Mouse (Mus musculus): ENCODE measurements around the gene Tsacc.
"Not testable (repeated sequence)": the region's sequence is repeated elsewhere in the genome, so short reads cannot be mapped to it uniquely, and the experiment has no call there.

Gene Tsacc

GRCm38 (mm10) chr3:88296110-88296560, 664 bp downstream of the Tsacc start:
- H3K36me3 ChIP-seq (ENCODE audit: control insufficient read depth, insufficient read depth, low read length, poor library complexity, severe bottlenecking), result peaks cover 11% of the 10 kb centered on the region
- H3K27me3 ChIP-seq (ENCODE audit: control insufficient read depth, insufficient read depth, low read length, poor library complexity, severe bottlenecking), result no peaks in the 10 kb centered on the region
- DNase-seq (ENCODE audit: low read depth, low spot score), result no peak

GRCm38 (mm10) chr3:88295272-88295671, 1.5 kb downstream of the Tsacc start:
- not testable (repeated sequence) for H3K27me3 ChIP-seq (ENCODE audit: control insufficient read depth, insufficient read depth, low read length, poor library complexity, severe bottlenecking); DNase-seq (ENCODE audit: low read depth, low spot score); H3K36me3 ChIP-seq (ENCODE audit: control insufficient read depth, insufficient read depth, low read length, poor library complexity, severe bottlenecking)

- DNase-seq (ENCODE audit: low read depth, low spot score), result peak; percentile 46
- Histone ChIP-seq H3K27me3 (ENCODE audit: control insufficient read depth, insufficient read depth, low read length, poor library complexity, severe bottlenecking) (no peaks in the 10 kb centered on the region), H3K36me3 (ENCODE audit: control insufficient read depth, insufficient read depth, low read length, poor library complexity, severe bottlenecking) (no peaks in the 10 kb centered on the region)
These were observed 4.8 kb downstream of the Tsacc start for GRCm38 (mm10) chr3:88291970-88292369.

GRCm38 (mm10) chr3:88288133-88288713, 8.6 kb downstream of the Tsacc start:
- H3K27me3 ChIP-seq (ENCODE audit: control insufficient read depth, insufficient read depth, low read length, poor library complexity, severe bottlenecking); H3K36me3 ChIP-seq (ENCODE audit: control insufficient read depth, insufficient read depth, low read length, poor library complexity, severe bottlenecking); DNase-seq (ENCODE audit: low read depth, low spot score): not testable (repeated sequence)

- H3K36me3 ChIP-seq (ENCODE audit: control insufficient read depth, insufficient read depth, low read length, poor library complexity, severe bottlenecking), result no peaks in the 10 kb centered on the region
- no peaks in the 10 kb centered on the region for H3K27me3 ChIP-seq (ENCODE audit: control insufficient read depth, insufficient read depth, low read length, poor library complexity, severe bottlenecking)
- DNase-seq (ENCODE audit: low read depth, low spot score), result no peak
These were observed 9.7 kb downstream of the Tsacc start, which contains the start of gene Gm38392 for GRCm38 (mm10) chr3:88287110-88287509. Gene Gm38392, minus strand, starts transcription at chr3:88287210.

GRCm38 (mm10) chr3:88285565-88285895, 11.3 kb downstream of the Tsacc start:
- not testable (repeated sequence) for H3K27me3 ChIP-seq (ENCODE audit: control insufficient read depth, insufficient read depth, low read length, poor library complexity, severe bottlenecking); DNase-seq (ENCODE audit: low read depth, low spot score); H3K36me3 ChIP-seq (ENCODE audit: control insufficient read depth, insufficient read depth, low read length, poor library complexity, severe bottlenecking)

GRCm38 (mm10) chr3:88284815-88285564, 11.8 kb downstream of the Tsacc start:
- H3K36me3 ChIP-seq (ENCODE audit: control insufficient read depth, insufficient read depth, low read length, poor library complexity, severe bottlenecking); H3K27me3 ChIP-seq (ENCODE audit: control insufficient read depth, insufficient read depth, low read length, poor library complexity, severe bottlenecking); DNase-seq (ENCODE audit: low read depth, low spot score): not testable (repeated sequence)

GRCm38 (mm10) chr3:88281141-88281916, 15.5 kb downstream of the Tsacc start:
- H3K36me3 ChIP-seq (ENCODE audit: control insufficient read depth, insufficient read depth, low read length, poor library complexity, severe bottlenecking); DNase-seq (ENCODE audit: low read depth, low spot score): not testable (repeated sequence)

GRCm38 (mm10) chr3:88280035-88280434, 16.8 kb downstream of the Tsacc start:
- no peak for DNase-seq (ENCODE audit: low read depth, low spot score)
- Histone ChIP-seq H3K27me3 (ENCODE audit: control insufficient read depth, insufficient read depth, low read length, poor library complexity, severe bottlenecking) (no peaks in the 10 kb centered on the region), H3K36me3 (ENCODE audit: control insufficient read depth, insufficient read depth, low read length, poor library complexity, severe bottlenecking) (no peaks in the 10 kb centered on the region)

More at GRCm38 (mm10) chr3:88281141-88281916, 15.5 kb downstream of the Tsacc start:
- not testable (repeated sequence) for H3K27me3 ChIP-seq (ENCODE audit: control insufficient read depth, insufficient read depth, low read length, poor library complexity, severe bottlenecking)

- H3K36me3 ChIP-seq (ENCODE audit: control insufficient read depth, insufficient read depth, low read length, poor library complexity, severe bottlenecking), result no peaks in the 10 kb centered on the region
- DNase-seq (ENCODE audit: low read depth, low spot score), result no peak
- no peaks in the 10 kb centered on the region for H3K27me3 ChIP-seq (ENCODE audit: control insufficient read depth, insufficient read depth, low read length, poor library complexity, severe bottlenecking)
These were observed 20.2 kb downstream of the Tsacc start for GRCm38 (mm10) chr3:88276529-88277143.

- H3K36me3 ChIP-seq (ENCODE audit: control insufficient read depth, insufficient read depth, low read length, poor library complexity, severe bottlenecking), result no peaks in the 10 kb centered on the region
- H3K27me3 ChIP-seq (ENCODE audit: control insufficient read depth, insufficient read depth, low read length, poor library complexity, severe bottlenecking), result no peaks in the 10 kb centered on the region
- no peak for DNase-seq (ENCODE audit: low read depth, low spot score)
These were observed 20.7 kb downstream of the Tsacc start for GRCm38 (mm10) chr3:88276121-88276520.

- no peaks in the 10 kb centered on the region for H3K27me3 ChIP-seq (ENCODE audit: control insufficient read depth, insufficient read depth, low read length, poor library complexity, severe bottlenecking)
- no peak for DNase-seq (ENCODE audit: low read depth, low spot score)
- H3K36me3 ChIP-seq (ENCODE audit: control insufficient read depth, insufficient read depth, low read length, poor library complexity, severe bottlenecking), result no peaks in the 10 kb centered on the region
These were observed 22.8 kb downstream of the Tsacc start for GRCm38 (mm10) chr3:88274002-88274401.

GRCm38 (mm10) chr3:88271859-88272258, 24.9 kb downstream of the Tsacc start:
- no peaks in the 10 kb centered on the region for H3K27me3 ChIP-seq (ENCODE audit: control insufficient read depth, insufficient read depth, low read length, poor library complexity, severe bottlenecking)
- DNase-seq (ENCODE audit: low read depth, low spot score), result no peak
- no peaks in the 10 kb centered on the region for H3K36me3 ChIP-seq (ENCODE audit: control insufficient read depth, insufficient read depth, low read length, poor library complexity, severe bottlenecking)

- DNase-seq (ENCODE audit: low read depth, low spot score); H3K36me3 ChIP-seq (ENCODE audit: control insufficient read depth, insufficient read depth, low read length, poor library complexity, severe bottlenecking): not testable (repeated sequence)
These were observed 25.5 kb downstream of the Tsacc start for GRCm38 (mm10) chr3:88271298-88271697.

GRCm38 (mm10) chr3:88268991-88269390, 27.8 kb downstream of the Tsacc start:
- no peaks in the 10 kb centered on the region for H3K36me3 ChIP-seq (ENCODE audit: control insufficient read depth, insufficient read depth, low read length, poor library complexity, severe bottlenecking)
- no peaks in the 10 kb centered on the region for H3K27me3 ChIP-seq (ENCODE audit: control insufficient read depth, insufficient read depth, low read length, poor library complexity, severe bottlenecking)
- DNase-seq (ENCODE audit: low read depth, low spot score), result no peak

More at GRCm38 (mm10) chr3:88271298-88271697, 25.5 kb downstream of the Tsacc start:
- not testable (repeated sequence) for H3K27me3 ChIP-seq (ENCODE audit: control insufficient read depth, insufficient read depth, low read length, poor library complexity, severe bottlenecking)
